Mouse (Mus musculus) urinary bladder, postnatal 36 days (tissue): ENCODE results near the gene Cldnd2.

Source experiments
- DNase-seq, 2 experiments: peaks; one replicate each; pipeline ENCODE4 v3.0.0; 2022; ENCODE audit warnings: low spot score in 2 of 2, mixed read lengths in 1 of 2

Cldnd2 gene

GRCm38 (mm10) chr7:43447801-43448200 lies 7.2 kb downstream of the Cldnd2 start:
- DNase-seq = no peak

GRCm38 (mm10) chr7:43448246-43448645 lies 7.7 kb downstream of the Cldnd2 start:
- no peak for DNase-seq

- DNase-seq = no peak
Measured at GRCm38 (mm10) chr7:43449811-43450210, 9.2 kb downstream of the Cldnd2 start.

- no peak for DNase-seq
Measured at GRCm38 (mm10) chr7:43451726-43452125, 11.1 kb downstream of the Cldnd2 start.

DNA sequence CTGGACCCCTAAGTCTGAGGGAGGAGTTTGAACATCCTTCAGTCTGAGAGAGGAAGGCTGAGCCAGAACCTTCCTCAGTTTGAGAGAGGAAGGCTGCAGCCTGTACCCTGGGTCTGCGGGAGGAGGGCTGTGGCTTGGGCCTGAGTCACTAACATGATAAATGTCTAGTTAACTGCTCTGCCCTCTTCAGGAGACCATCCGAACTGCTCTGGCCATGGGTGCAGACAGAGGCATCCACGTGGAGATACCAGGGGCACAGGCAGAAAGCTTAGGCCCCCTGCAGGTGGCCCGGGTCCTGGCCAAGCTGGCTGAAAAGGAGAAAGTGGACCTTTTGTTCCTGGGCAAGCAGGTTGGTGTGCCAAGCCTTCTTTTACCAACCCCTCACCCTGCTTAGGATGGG lies 12.0 kb downstream of the Cldnd2 start:
- DNase-seq = no peak

DNA sequence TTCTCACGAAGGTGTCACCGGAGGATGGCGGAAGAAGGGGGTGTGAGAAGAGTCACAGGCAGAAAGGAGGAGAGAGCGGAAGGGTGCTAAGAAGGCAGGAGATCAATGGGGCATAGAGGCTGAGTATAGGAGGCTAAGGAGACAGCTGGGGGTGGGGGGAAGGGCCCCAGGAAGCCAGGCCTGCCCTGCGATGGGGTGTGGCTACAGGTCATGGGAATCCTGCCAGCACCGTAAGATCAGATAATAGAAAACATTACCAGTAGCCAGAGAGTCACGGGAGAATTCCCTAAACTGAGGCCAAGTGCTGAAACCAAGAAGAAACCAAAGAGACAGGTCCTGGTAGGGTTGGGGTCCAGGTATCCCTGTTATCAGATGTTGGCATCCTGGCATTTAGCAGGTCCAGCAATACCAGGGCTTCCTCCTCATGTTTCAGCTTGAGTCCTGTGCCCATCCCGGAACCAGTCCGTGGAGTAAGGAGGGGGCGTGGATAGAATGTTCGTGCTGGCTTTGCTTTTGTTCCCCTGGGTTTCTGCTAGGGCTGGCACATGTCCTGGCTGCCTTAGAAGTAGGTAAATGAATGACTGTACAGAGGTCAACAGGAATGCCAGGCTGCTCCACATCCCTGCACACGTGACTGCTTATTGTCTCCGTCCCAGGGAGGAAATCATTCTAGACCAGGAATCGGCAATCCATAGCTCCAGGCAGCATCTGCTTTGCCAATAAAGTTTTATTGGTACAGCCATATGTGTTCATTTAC lies 13.2 kb downstream of the Cldnd2 start:
- peak in 1 of 2 experiments; percentile 25 for DNase-seq

DNA sequence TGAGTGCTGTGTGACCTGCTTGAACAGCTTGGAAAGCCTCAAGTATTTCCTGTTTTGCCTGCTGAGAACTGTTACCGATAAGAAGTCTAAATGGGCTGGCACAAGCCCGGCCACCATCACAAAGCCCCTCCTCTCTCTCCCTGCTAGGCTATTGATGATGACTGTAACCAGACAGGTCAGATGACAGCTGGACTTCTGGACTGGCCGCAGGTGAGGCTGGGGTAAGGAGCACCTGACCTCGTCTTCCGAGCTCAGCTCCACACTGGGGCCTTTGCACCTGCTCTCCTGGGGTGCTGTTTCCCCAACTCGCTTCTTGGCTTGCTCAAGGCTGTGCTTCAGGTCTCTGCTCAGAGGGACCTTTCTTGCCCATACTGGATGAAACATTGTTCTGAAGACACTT lies 13.8 kb downstream of the Cldnd2 start:
- DNase-seq = no peak

GRCm38 (mm10) chr7:43462851-43463250 lies 22.3 kb downstream of the Cldnd2 start, which contains the start of gene Vsig10l:
Vsig10l (plus strand) TSS chr7:43463151.
- no peak for DNase-seq

DNA sequence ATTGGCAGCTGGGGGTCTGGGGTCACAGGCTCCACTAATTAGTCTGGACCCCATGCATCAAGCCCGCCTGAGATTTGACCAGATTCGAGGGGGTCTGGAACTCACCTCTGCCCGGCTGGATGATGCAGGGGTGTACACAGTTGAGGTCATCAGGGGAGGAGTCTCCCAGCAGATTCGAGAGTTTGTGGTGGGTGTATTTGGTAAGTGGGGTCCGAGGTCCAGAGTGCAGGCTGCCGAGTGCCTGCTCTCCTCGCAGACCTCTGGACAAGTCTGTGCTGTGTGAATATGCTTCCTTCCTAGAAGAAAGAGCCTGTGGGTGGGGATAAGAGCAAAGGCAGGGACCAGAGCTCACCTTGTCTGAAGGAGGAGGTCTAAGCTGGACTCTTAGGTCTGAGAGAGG lies 23.4 kb downstream of the Cldnd2 start:
- no peak for DNase-seq

DNA sequence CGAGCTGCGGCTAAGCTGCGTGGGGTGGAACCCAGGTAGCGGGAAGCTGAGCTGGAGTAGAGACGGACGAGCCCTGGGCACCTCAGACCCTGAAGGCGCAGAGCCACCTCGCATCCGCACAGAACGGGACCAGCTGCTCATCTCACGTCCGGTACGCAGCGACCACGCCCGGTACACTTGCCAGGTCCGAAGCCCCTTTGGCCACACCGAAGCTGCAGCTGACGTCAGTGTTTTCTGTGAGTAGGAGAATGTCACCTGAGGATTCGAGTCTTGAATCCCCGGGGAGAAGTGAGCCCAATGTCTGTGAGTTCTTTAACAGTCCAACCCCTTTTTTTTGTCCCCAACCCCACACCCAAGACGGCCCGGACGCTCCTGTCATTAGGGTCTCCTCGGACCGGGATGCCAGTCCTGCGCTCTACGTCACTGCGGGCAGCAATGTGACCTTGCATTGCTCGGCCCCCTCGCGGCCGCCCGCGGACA lies 24.3 kb downstream of the Cldnd2 start:
- DNase-seq = no peak

- peak; percentile 79 to 89 for DNase-seq
Measured at GRCm38 (mm10) chr7:43465344-43466098, 24.9 kb downstream of the Cldnd2 start.

DNA sequence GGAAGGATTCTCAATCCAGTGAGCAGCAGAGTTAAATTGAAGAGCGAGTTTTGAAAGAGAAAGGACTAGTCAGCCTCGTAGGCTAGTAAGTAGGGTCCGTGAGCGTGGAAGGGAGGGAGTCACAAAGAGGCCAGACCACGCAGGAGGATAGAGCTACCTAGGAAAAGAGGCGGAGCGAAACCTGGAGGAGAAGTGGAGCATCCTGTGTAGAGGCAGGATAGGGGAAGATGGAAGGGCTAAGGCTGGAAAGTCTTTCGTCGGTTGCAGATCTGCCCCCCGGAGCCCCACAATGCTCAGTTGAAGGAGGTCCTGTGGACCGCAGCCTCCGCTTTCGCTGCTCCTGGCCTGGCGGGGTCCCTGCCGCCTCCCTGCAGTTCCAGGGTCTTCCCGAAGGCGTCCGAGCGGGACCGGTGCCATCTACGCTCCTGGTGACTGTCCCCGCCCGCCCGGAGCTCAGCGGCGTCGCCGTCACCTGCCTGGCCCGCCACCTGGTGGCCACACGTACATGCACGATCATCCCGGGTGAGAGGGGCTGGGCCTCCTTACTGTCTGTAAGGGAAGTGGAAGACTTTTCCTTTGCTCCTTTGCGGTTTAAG lies 25.6 kb downstream of the Cldnd2 start:
- DNase-seq = peak; percentile 63 to 84

DNA sequence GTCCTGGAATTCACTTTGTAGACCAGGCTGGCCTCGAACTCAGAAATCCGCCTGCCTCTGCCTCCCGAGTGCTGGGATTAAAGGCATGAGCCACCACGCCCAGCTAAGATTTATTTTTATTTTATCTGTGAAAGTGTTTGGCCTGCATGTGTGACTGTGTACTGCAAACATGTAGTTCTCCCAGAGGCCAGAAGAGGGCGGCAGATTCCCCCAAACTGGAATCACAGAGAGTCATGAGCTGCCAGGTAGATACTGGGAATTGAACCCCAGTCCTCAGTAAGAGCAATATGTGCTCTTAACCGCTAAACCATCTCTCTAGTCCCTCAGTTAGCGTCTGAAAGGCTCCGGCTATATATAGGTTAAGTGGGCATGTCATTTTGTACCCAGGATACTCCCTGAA lies 29.8 kb downstream of the Cldnd2 start:
- DNase-seq = no peak

- DNase-seq = no peak
Measured at GRCm38 (mm10) chr7:43475706-43476105, 35.1 kb downstream of the Cldnd2 start.

DNA sequence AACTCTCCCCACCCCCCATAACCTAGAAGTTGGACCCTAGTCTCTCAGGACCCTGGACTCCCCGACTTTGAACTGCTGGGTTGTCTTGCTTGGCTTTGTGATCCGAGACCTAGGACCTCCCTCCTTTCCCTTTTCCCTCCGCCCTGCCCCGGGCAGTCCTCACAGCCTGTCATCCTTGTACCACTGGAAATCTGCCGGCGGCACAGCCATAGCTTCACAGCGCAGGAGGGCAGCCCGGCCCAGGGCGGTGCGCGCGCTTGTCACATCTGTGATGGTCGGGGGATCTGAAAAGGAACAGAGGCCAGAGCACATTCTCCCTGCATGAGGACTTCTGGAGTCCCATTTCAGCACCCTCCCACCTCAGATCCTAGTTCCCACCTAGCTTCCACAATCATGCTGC lies 35.8 kb downstream of the Cldnd2 start:
- DNase-seq = no peak

DNA sequence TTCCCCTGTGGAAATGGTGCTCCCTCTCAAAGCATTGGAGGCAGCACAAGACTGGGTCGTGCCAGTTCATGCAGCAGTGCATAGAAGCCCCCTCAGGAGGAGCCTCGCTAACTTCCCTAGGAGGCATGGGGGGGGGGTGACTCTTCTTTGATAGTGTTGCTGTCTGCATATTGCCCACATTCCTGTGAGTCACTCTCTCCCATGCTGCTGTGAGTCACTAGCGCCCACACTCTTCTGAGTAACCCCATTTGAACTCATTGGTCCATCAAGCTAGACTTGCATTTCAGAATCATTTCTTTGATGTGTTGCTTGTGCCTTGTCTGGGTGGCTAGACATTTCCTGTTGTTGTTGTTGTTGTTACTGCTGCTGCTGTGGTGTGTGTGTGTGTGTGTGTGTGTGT lies 40.6 kb downstream of the Cldnd2 start:
- DNase-seq = no peak

- no peak for DNase-seq
Measured at GRCm38 (mm10) chr7:43482090-43482716, 41.6 kb downstream of the Cldnd2 start.

DNA sequence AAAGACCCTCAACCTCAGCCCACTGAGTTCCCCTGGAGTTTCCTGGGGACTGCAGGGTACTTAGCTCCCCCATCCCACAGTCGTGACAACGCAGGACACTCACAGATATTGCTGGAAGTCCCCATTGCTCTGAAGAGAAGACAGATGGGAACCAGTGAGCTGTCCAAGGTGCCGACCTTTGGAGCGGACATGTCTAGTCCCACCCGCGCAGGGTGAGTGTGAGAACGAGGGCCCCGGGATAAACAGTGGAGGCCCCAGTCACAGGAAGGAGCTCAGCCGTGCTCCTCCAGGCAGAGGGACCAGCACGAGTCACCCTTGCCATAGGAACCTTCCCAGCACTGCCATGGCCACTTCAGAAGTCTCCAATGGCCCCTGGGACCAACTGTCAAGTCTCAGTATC lies 42.7 kb downstream of the Cldnd2 start:
- no peak for DNase-seq

- no peak for DNase-seq
Measured at GRCm38 (mm10) chr7:43488646-43489045, 48.1 kb downstream of the Cldnd2 start.

DNA sequence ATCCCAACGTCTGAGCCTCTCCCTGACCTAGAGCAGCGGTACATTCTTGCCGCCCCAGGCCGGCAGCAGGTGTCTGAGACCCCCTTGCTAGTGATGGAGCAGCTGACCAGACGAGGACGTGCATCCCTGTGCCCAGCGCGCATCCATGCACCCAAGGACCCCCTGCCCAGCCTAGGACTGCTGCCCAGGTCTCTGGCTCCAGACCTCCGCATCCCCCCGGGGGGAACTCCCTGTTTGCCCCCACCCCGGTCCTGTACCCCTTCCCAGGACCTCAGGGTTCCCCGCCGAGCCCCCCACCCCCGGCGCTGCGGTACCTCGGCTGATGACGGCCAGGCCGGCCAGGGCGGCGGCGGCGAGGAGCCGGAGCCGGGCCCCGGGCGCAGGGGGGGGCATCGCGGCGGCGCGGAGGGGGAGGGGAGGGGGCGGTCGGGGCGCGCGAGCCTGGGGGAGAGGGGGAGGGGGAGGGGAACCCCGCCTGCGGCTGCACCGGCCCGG lies 49.1 kb downstream of the Cldnd2 start, which contains the start of gene Iglon5:
Iglon5 (minus strand) TSS at position 445 of the 495 bp plus-strand sequence.
- DNase-seq = no peak

DNA sequence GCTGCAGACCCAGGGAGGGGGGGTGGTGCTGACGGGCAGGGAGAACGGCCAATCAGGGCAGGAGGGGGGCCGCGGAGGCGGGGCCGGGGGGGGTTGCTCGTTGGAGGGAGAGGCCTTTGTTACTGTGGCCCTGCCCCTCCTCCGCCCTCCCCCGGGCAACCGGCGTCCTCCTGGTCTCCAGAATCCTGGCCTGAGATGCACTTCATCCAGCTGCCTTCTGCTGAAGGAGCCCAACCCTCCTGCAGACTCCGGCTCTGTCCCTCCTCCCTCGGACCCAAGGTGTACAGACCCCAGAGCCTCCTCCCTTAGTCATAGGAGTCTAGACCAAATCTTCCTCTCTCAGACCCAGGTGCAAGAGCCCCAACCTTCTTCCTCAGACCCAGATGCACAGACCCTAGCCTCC lies 49.6 kb downstream of the Cldnd2 start:
- peak in 1 of 2 experiments; percentile 13 for DNase-seq

DNA sequence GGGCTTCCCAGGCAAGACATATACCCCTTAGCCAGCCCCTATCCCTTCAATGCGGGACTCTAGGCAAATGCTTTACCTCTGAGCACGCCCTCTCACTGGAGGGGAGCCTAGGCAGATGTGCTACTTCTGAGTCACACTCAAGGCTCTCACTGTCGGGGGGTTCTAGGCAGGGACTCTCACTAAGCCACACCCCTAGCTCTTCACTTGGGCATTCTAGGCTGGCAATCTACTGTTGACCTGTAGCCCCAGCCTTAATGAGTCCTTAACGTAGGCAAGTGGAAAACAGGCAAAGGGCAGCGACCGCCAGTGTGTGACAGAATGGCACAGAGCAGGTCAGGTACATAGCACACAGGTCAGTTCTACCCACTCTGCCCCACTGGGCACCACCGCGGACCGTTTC lies 50.3 kb downstream of the Cldnd2 start:
- DNase-seq = no peak
